Mouse (Mus musculus): ENCODE measurements around the gene Mcidas. TPM values are rescaled to one million over a fixed set of nuclear protein-coding genes. Genes with fewer than 3 reads are reported as not detected.

The Mcidas gene
- total RNA-seq (2023), result not detected

DNA sequence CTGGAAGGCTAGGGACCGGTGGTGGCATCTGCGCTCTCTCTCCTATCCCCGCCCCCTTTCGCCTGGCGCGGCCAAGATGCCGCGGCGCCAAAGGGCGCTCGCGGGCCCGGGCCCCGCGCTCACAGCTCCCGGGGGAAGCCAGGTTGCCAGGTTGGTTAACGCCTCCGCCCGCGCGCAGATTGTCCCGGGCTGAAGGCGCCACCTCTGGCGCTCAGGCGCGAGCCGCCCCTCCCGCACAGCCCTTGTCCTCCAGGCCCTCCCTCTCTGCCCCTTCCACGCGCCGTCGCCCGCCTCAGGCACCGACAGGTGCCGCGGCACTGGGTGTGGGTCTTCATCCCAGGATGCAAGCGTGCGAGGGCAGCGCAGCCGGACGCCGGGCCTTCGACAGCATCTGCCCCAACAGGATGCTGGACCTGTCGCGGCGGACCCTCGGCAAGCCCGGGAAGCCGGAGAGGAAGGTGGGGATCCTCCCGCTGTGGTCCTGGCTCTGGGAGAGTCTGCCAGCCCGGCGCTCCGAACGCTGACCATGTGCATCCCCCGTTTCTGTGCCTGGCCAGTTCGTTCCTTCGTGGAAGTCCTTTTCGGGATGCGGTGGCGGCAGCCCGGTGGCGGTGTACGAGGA is at the start of gene Mcidas:
Gene Mcidas (plus strand): TSS at position 315 of the 622 bp plus-strand sequence.

DNA sequence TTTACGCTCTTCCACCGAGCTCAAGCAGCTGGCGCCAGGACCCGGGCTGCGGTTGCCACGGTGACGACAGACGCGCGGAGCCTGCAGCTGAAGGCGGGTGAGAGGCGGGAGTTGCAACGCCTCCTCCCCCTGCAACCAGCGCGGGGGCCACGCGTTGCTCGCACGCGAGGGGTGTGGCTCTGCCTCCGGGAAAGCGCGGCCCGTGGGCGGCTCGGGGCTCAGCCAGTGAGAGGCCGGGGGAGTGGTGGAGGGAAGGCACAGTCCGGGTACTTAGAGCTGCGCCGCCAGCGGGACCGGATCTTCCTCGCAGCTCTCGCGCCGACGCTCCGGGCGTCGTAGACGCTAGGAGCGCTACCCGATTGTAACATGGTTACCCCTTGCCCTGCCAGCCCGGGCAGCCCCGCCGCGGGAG is 6.1 kb upstream of the Mcidas start, which contains the start of gene Ccno:
Gene Ccno (plus strand): TSS at position 271 of the 412 bp plus-strand sequence.

DNA sequence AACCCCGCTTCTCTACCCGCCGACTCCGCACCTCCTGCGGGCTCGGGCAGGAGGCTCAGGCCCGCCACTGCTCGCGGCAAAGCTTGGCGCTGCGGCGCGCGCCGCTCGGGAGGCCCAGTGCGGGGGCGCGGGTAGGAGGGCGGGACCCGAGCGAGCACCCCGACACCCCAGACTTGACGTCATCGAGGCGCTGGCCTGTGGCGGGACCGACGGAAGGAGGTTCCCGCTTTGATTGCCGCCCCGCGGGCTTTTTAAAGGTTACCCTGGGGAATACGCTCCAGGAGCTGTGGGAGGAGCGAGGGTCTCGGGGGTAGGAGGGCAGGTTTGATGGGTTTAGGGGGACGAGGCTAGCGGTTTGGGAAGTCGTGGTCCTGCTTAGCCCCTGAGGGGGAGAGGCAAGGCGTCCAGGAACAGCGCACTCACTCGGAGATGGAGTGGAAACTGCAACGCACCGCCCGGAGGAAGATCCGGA is 41.3 kb downstream of the Mcidas start, which contains the start of gene Cdc20b:
Gene Cdc20b (plus strand): TSS at position 162 of the 472 bp plus-strand sequence.

DNA sequence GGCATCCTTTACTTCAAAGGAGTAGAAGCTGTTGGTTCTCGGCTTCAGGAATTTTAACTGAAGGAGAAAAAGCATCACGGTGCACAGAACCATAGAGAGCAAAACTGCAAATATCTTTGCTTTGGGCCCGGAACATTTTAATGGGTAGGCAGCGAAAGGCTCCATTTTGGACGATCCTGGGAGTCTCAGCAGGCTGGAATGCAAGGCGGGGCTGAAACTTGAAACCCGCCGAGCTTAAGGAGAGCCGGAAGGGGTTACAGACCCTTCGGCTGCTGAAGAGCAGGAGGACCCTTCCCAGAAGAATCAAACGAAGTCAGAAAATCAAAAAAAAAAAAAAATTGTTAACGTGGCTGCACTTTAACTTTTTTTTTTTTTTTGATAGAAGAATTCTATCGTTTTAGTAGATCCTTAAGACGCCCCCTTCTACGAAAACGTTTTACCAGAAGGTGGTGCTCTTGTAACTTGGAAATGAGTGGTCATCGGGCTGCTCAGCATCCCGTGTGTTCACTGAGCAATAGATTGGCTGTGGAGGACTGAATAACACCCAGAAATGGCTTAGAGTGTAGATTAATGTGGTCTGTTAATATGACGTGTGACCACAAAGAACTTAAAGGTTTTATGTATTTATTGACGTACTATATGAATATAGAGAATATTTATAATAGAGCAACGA is 52.7 kb downstream of the Mcidas start, which contains the start of gene Gpx8:
Gene Gpx8 (minus strand): TSS at position 200 of the 673 bp plus-strand sequence.

Other genes starting within 250 kb of the Mcidas start
- 1.1 TPM for gene Plpp1, start 193.1 kb upstream of the Mcidas start, total RNA-seq (2023)
- 69.9 TPM for gene Mtrex, start 66.4 kb upstream of the Mcidas start, total RNA-seq (2023)
- 13.9 TPM for gene Dhx29, start 66.4 kb upstream of the Mcidas start, total RNA-seq (2023)
- 0.88 TPM for gene Ccno, start 6.0 kb upstream of the Mcidas start, total RNA-seq (2023)
- gene Cdc20b, start 41.3 kb downstream of the Mcidas start, total RNA-seq (2023), result not detected
- gene Gpx8, start 52.6 kb downstream of the Mcidas start, total RNA-seq (2023), result not detected
- gene Gzma, start 107.1 kb downstream of the Mcidas start, total RNA-seq (2023), result 28.6 TPM
- not detected for gene Esm1, start 215.8 kb downstream of the Mcidas start, total RNA-seq (2023)
- gene Gzmk, start 232.1 kb downstream of the Mcidas start, total RNA-seq (2023), result not detected